Mouse (Mus musculus) limb, embryonic 14.5 days (tissue): ENCODE results near the gene Sla2. TPM values are rescaled to one million over a fixed set of nuclear protein-coding genes. Genes with fewer than 3 reads are reported as not detected.
A peak's percentile ranks its signal among the peaks of the same experiment; 100 is the strongest.

ENCODE experiments used
- ATAC-seq: fragments of 200-750 bp; cut with Nextera tagmentation; 2 replicates; pipeline ENCODE4 v1.8.0; 2017; ENCODE audit warnings: low read depth, moderate number of reproducible peaks, moderate TSS enrichment; ENCODE audit not compliant: low FRiP score
- DNase-seq: peaks from one replicate; pipeline ENCODE4 v3.0.0-alpha.2; 2015; ENCODE audit warnings: low spot score
- H3K27ac ChIP-seq: fragments of 300-500 bp; sonication (generic); replicated peaks from 2 replicates; pipeline ENCODE4 v1.5.1; 2014; ENCODE audit warnings: low read depth, mild to moderate bottlenecking, low read length, moderate library complexity, mixed read lengths
- H3K27me3 ChIP-seq: fragments of 300-500 bp; sonication (generic); 2 replicates; pipeline ENCODE4 v1.6.1; 2014; ENCODE audit warnings: low read length, mixed read lengths; ENCODE audit not compliant: control insufficient read depth, insufficient read depth
- H3K36me3 ChIP-seq: fragments of 300-500 bp; sonication (generic); 2 replicates; pipeline ENCODE4 v1.6.1; 2014; ENCODE audit warnings: mild to moderate bottlenecking, low read length, moderate library complexity, mixed read lengths; ENCODE audit not compliant: control insufficient read depth, insufficient read depth
- H3K4me1 ChIP-seq: fragments of 300-500 bp; sonication (generic); 2 replicates; pipeline ENCODE4 v1.6.1; 2014; ENCODE audit warnings: antibody characterized with exemption, low read length, mixed read lengths; ENCODE audit not compliant: control insufficient read depth, insufficient read depth
- H3K4me2 ChIP-seq: fragments of 300-500 bp; sonication (generic); replicated peaks from 2 replicates; pipeline ENCODE4 v1.6.1; 2014; ENCODE audit warnings: low read depth, mild to moderate bottlenecking, low read length, moderate library complexity; ENCODE audit not compliant: severe bottlenecking
- H3K4me3 ChIP-seq: fragments of 300-500 bp; sonication (generic); replicated peaks from 2 replicates; pipeline ENCODE4 v1.5.1; 2014; ENCODE audit warnings: low read length
- H3K9ac ChIP-seq: fragments of 300-500 bp; sonication (generic); 2 replicates; pipeline ENCODE4 v1.6.1; 2014; ENCODE audit warnings: mild to moderate bottlenecking, low read depth, low read length, moderate library complexity; ENCODE audit not compliant: severe bottlenecking
- H3K9me3 ChIP-seq: fragments of 300-500 bp; sonication (generic); 2 replicates; pipeline ENCODE4 v1.6.1; 2016; ENCODE audit warnings: low read length; ENCODE audit not compliant: control insufficient read depth
- POLR2A ChIP-seq: fragments of 200-500 bp; IDR thresholded peaks from 2 replicates; pipeline ENCODE4 v1.8.0; 2012; ENCODE audit warnings: inconsistent platforms, mild to moderate bottlenecking, moderate library complexity, borderline replicate concordance; ENCODE audit not compliant: insufficient read depth, insufficient read length; ENCODE audit errors: extremely low read depth
- WGBS: fragments of 180-500 bp; shearing (Covaris S2); extraction: QIAGEN DNeasy Blood & Tissue Kit; methylation state at CpG from one replicate; pipeline ENCODE4 v1.1.7; 2014; 5-methylcytosine and 5-hydroxymethylcytosine counted together
- polyA plus RNA-seq, 2 experiments: library from polyadenylated mRNA; depleted of rRNA in 1 of 2; stranded (reverse) in 1 of 2; unstranded in 1 of 2; fragments of >200 nt; fragmentation: Nextera tagmentation in 1 of 2; extraction: Ambion mirVana in 1 of 2; gene quantifications; 2 replicates each; pipeline versions ENCODE4 v1.2.1 to v1.2.3; 2012 to 2014

Sla2 gene
- polyA plus RNA-seq, 2 experiments = 0.15 to 0.26 TPM

DNA sequence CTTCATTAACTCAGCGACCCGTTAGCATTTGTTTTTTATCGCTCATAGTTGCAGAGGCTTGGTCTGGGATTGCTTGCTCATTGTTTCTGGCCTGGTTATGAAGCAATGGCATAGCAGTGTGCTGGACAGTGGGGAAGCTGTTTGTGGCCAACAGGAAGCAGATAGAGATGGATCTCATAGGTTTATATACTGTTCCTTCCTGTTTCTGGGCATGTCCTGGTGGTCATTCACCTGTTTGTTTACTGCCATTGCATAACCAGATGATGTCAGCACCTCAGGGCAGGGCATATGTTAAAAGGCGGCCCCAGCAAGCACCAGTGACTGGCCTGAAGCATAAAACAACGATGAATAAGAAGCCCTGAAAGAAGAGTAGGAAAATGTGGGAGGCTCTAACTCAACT lies 36.5 kb downstream of the Sla2 start:
- ATAC-seq = no peak
- no peak for DNase-seq
- 89% methylated on average over 5 of the region's 5 CpGs for WGBS
- Histone ChIP-seq H3K4me1 (peaks cover 4% of the 10 kb centered on the region), H3K4me2 (no peak overlapping the region), H3K27me3 (no peaks in the 10 kb centered on the region), H3K4me3 (no peak overlapping the region), H3K9me3 (no peaks in the 10 kb centered on the region), H3K27ac (no peak overlapping the region), H3K9ac (no peak overlapping the region), H3K36me3 (peaks cover 75% of the 10 kb centered on the region)
- no peak for TF ChIP-seq POLR2A

GRCm38 (mm10) chr2:156848526-156849182 lies 38.3 kb downstream of the Sla2 start:
- no peaks in the 10 kb centered on the region for H3K27me3 ChIP-seq
- no peak overlapping the region for H3K27ac ChIP-seq
- no peak for DNase-seq
- H3K4me3 ChIP-seq = no peak overlapping the region
- no peak for TF ChIP-seq POLR2A
- H3K4me2 ChIP-seq = no peak overlapping the region
- H3K9ac ChIP-seq = no peak overlapping the region
- no peak for ATAC-seq
- H3K9me3 ChIP-seq = no peaks in the 10 kb centered on the region
- peaks cover 77% of the 10 kb centered on the region for H3K36me3 ChIP-seq
- WGBS = 73% methylated on average over 6 of the region's 6 CpGs
- H3K4me1 ChIP-seq = peaks cover 20% of the 10 kb centered on the region

DNA sequence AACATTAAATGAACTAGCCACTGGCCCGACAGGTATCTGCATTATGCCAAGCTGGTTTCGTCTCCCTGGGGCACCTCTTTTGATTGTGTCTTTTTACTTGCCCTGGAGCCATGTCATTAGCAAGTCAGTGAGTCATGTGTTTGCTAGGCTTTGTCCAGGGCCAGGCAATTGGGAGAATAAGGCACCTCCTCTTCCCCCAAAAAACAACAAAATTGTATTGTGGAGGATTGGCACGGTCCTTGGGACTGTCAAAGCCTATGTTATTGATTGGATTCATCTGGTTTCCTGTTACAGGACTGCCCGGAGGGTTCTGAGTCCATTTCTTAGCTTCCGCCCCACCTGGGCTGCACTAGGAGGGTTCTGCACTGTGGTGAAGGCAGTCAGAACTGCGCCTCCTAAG lies 39.3 kb downstream of the Sla2 start:
- Histone ChIP-seq H3K27ac (no peak overlapping the region), H3K4me3 (no peak overlapping the region), H3K4me2 (no peak overlapping the region), H3K9me3 (no peaks in the 10 kb centered on the region), H3K36me3 (peaks cover 77% of the 10 kb centered on the region), H3K4me1 (peaks cover 30% of the 10 kb centered on the region), H3K9ac (no peak overlapping the region), H3K27me3 (no peaks in the 10 kb centered on the region)
- no peak for TF ChIP-seq POLR2A
- no peak for ATAC-seq
- 46% methylated on average over 6 of the region's 6 CpGs for WGBS
- DNase-seq = no peak

- Histone ChIP-seq H3K4me2 (0 out of 2 replicates have a peak overlapping the region, but pooled peaks have one; percentile 8), H3K27ac (peak overlapping the region; percentile 66), H3K27me3 (no peaks in the 10 kb centered on the region), H3K9me3 (no peaks in the 10 kb centered on the region), H3K36me3 (peaks cover 50% of the 10 kb centered on the region), H3K4me3 (no peak overlapping the region), H3K4me1 (peaks cover 41% of the 10 kb centered on the region), H3K9ac (peak overlapping the region; percentile 12; the same call in 1 of the 2 replicates)
- no peak for ATAC-seq
- no peak for DNase-seq
- no peak for TF ChIP-seq POLR2A
- WGBS = 41% methylated on average over 10 of the region's 10 CpGs
Observed at GRCm38 (mm10) chr2:156844715-156845114, 42.3 kb downstream of the Sla2 start.

DNA sequence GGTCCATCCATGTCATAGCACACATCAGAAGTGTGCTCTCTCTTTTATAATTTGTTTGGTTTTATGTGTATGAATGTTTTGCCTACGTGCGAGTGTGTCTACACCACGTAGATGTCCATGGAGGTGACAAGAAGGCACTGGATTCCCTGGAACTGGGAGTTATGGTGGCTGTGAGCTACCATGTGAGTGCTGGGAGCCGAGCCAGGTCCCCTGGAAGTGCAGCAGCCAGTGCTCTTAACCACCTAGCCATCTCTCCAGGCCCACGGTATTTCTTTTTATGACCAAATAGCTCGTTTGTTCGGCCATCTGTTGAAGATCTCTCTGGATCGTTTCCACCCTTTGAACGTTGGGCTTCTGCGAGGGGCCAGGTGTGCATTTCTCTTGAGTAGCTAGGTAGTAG lies 43.7 kb downstream of the Sla2 start:
- H3K9me3 ChIP-seq = no peaks in the 10 kb centered on the region
- peaks cover 41% of the 10 kb centered on the region for H3K4me1 ChIP-seq
- WGBS = 38% methylated on average over 10 of the region's 10 CpGs
- no peaks in the 10 kb centered on the region for H3K27me3 ChIP-seq
- no peak for ATAC-seq
- no peak for TF ChIP-seq POLR2A
- no peak overlapping the region for H3K4me3 ChIP-seq
- no peak overlapping the region for H3K27ac ChIP-seq
- no peak for DNase-seq
- H3K36me3 ChIP-seq = peaks cover 40% of the 10 kb centered on the region
- no peak overlapping the region for H3K9ac ChIP-seq
- peak overlapping the region; percentile 82 for H3K4me2 ChIP-seq
